Mouse (Mus musculus): ENCODE data around the gene Usp48.

GRCm38 (mm10) chr4:137666283-137666957, 72.9 kb downstream of the Usp48 start:
- no peak for TF ChIP-seq CTCF (IDR thresholded peaks at IDR 0.05; ENCODE audit: extremely low read depth, insufficient read length, insufficient replicate concordance, low read depth, low read length)
- TF ChIP-seq POLR2A (IDR thresholded peaks at IDR 0.05; ENCODE audit: low read depth, low read length): no peak

Measured in small intestine, adult 2 months (tissue).